Mouse (Mus musculus): ENCODE data around the gene E130308A19Rik.

E130308A19Rik gene

DNA sequence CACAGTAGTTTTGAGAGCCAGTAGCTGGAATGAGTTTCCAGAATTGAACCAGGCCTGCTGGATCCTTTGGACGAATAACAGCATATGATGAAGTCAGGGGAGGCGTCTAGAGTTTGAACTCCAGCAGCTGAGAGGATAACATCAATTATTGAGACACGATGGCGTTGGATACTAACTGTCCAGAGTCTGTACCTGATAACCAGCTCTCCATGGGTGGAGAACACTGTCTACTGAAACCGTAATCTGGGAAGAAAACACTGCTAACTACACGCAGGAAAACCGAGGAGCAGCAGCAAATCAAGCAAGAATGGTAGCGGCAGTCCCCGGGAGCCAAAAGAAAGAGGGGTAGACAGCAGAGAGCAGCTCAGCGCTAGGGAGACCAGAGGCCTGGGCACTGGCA, 56.9 kb downstream of the E130308A19Rik start:
- DNase-seq (ENCODE audit: low read depth), result no peak

- DNase-seq (ENCODE audit: low read depth), result no peak
Measured at GRCm38 (mm10) chr4:59684306-59684705, 58.3 kb downstream of the E130308A19Rik start.

GRCm38 (mm10) chr4:59686716-59687115, 60.7 kb downstream of the E130308A19Rik start:
- no peak for DNase-seq (ENCODE audit: low read depth)

DNA sequence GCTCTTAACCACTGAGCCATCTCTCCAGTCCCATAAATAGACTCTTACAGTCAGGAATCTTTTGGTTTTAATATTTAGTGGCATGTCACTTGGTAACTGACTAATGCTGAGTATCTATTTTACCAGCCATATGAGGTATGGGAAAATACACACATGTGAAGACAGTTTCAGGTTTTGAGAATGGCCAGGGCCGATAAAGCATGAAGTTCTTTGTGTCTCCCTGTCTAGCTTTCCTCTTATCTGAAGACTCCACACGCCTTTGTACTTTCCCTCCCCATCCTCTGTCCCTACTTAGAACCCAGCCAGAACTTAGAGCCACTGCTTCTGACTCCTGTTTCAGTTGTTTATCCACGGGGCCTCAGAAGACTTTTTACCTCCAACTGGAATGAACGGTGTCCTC, 63.0 kb downstream of the E130308A19Rik start:
- no peak for DNase-seq (ENCODE audit: low read depth)

DNA sequence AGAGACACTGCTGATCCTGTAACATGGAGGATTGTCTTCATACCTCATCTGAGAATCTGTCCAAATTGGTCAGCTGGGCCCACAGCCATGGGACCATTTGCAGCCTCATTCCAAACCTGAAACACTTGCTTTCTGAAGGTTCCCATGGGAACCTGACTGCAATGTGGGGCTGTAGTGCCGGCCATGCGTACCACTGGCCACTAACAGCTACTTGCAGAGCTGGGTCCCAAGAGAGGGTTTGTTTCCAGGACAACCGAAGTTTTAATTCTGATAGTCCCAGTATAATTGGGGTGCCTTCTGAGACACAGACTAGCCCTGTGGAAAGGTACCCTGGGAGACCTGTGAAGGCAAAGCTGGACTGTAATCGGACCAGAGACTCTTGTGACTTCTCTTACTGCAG, 64.1 kb downstream of the E130308A19Rik start:
- DNase-seq (ENCODE audit: low read depth), result no peak

GRCm38 (mm10) chr4:59696846-59697245, 70.8 kb downstream of the E130308A19Rik start:
- no peak for DNase-seq (ENCODE audit: low read depth)

DNA sequence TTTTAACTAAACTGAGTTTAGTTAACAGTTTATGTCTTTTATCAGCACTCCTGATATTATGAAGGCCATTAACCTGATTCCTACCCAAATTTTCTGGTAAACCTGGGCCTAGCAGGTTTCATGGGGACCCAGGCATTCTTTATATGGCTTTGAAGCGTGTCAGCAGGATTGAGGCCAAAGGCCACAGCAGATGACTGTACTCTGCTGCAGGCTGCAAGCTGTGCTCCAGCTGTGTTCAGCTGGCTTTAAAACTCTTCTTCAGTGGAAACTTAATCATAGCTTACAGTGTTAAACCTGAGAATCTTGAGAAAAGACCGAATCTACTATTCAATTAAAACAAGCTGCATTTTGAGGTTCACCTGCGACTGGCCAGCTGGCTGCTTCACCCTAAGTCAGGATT, 71.9 kb downstream of the E130308A19Rik start:
- no peak for DNase-seq (ENCODE audit: low read depth)

GRCm38 (mm10) chr4:59699014-59699792, 73.2 kb downstream of the E130308A19Rik start:
- no peak for DNase-seq (ENCODE audit: low read depth)

- no peak for DNase-seq (ENCODE audit: low read depth)
Measured at GRCm38 (mm10) chr4:59709321-59709720, 83.3 kb downstream of the E130308A19Rik start.

GRCm38 (mm10) chr4:59710736-59711389, 84.9 kb downstream of the E130308A19Rik start:
- DNase-seq (ENCODE audit: low read depth), result no peak

- DNase-seq (ENCODE audit: low read depth), result no peak
Measured at GRCm38 (mm10) chr4:59712451-59712850, 86.4 kb downstream of the E130308A19Rik start.

GRCm38 (mm10) chr4:59712955-59713354, 86.9 kb downstream of the E130308A19Rik start:
- no peak for DNase-seq (ENCODE audit: low read depth)

- no peak for DNase-seq (ENCODE audit: low read depth)
Measured at GRCm38 (mm10) chr4:59714472-59714871, 88.5 kb downstream of the E130308A19Rik start.

- DNase-seq (ENCODE audit: low read depth), result no peak
Measured at GRCm38 (mm10) chr4:59714926-59715325, 88.9 kb downstream of the E130308A19Rik start.

GRCm38 (mm10) chr4:59715531-59715930, 89.5 kb downstream of the E130308A19Rik start:
- no peak for DNase-seq (ENCODE audit: low read depth)

- DNase-seq (ENCODE audit: low read depth), result no peak
Measured at GRCm38 (mm10) chr4:59717349-59717748, 91.3 kb downstream of the E130308A19Rik start.

DNA sequence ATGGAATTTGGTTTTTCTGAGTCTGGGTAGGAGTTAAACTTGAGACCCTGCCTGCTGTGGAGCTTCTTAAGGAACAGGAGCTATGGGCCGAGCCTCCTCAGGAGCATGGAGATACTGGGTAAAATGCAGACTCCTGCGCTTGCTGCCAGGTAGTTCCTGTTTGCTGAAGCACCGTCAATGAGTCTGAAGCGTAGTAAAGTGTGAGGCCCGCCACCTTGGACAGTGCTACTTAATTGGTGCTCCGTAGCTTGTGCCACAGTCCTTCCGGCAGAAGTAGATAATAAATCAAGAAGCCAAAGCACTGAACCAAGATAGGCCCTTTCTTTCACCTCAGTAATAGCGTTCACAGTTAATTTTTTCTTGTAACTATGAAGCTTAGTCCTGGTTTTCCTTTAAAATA, 92.5 kb downstream of the E130308A19Rik start:
- DNase-seq (ENCODE audit: low read depth), result no peak

DNA sequence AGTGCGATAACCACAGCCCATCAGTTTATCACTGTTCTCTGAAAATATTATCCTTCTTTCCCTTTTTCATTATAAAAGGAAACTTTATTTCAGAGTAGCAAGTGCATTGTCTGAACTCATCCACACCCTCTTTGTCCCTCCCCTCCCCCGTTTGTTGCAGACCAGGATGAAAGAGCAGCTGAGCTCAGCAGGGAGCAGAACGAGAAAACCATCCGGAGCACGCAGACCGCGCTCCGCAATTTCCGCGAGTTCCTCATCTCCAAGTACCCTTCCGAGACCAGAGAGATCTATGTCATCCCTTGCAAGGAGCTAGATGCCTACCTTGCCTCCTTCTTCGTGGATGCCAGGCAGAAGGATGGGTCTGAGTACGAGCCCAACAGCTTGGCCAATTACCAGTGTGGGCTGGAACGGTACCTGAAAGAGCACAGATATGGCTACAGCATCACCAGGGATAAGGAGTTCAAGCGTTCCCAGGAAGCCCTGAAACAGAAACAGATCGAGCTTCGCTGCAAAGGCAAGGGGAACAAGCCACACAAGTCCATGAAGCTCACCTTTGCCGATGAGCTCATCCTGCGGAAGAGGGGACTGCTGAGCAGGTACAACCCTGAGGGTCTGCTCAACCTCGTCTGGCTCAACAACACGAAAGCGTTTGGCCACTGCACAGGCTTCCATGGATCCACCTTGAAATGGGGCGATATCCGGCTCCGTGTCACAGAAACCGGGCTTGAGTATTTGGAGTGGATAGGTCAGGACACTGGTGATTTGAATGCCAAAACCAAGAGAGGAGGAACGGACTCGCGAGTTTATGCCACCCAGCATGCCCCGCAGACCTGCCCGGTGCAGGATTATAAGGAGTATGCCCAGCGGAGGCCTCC, 93.7 kb downstream of the E130308A19Rik start:
- no peak for DNase-seq (ENCODE audit: low read depth)

DNA sequence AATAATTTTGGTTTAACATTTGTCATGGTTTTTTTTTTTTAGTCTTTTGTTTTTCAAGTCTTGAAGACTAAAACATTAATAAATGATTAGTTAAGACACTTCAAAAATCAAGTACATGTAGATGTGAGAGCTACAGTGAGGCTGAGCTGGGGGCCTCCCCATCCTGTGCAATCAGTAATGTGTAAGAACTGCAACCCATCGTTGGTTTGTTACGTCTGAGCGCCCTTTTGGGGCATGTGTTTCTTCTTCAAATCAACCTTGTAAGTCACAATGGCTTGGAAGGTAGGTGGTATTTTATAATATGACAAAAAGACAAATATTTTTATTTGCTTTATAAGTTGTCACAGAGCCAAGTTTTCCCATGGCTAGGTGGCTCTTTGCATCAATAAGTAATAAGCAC, 95.8 kb downstream of the E130308A19Rik start:
- DNase-seq (ENCODE audit: low read depth), result no peak

GRCm38 (mm10) chr4:59725579-59725978, 99.6 kb downstream of the E130308A19Rik start:
- DNase-seq (ENCODE audit: low read depth), result no peak

DNA sequence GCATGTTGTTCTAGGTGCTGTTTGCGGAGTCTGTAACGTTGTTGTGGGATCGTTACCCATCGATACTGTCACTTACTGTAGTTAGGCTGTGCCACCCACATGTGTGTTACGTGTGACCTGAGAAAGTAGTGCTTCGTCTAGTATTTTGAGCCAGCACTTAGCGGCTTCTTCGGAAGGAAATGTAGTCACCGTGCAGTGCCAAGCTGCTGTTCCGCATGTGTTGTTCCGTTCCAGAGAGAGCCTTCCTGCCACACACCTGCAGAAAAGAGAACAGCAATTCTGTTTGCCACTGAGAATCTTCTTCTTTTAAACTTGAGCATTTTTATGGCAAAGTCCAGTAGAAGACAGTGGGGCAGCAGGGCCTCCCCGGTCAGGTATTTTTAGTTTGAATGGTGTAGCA, 100.5 kb downstream of the E130308A19Rik start:
- no peak for DNase-seq (ENCODE audit: low read depth)

- no peak for DNase-seq (ENCODE audit: low read depth)
Measured at GRCm38 (mm10) chr4:59727187-59727877, 101.3 kb downstream of the E130308A19Rik start.
